14 mouse cellular contexts compared by ENCODE assay signal in the genomic region with DNA sequence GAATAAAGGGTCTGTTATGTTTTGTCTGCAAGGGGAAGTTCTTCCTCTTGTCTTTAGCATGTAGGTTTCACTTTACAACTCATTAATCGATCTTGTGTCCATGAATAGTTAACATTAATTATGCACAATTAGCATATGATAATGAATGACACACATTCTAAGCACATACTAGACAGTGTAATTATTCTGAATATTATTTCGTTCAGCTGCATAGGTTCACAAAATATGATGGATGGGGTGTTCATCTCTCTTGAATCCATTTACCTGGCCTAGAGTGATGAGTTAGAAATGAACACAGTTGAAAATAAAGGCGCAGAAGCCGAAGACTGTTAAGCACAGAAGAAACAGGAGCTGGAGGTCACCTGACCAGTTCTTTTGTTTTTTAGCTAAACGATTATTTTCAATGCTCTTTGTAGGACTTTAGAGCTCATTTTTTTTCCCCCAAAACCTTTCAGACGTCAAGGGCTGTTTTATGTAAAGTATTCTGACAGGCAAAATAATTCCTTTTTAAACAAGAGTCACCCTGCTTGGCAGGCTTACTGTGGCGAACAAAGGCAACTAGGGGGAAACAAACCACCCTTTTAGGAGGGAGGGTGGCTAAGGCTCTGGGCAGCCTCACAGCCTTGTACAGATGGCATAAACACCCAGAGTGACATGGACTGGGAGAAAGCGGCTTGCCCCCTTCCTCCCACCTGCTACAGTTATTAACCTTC.
DNase-seq lines count a peak whose midpoint lies in the region; ATAC-seq and TF ChIP-seq lines count a peak whose summit lies in the region.
"Had no signal": no experiment of that assay in that cellular context is flagged by ENCODE, and none has a peak within 500 bp of the region (broad histone marks: within the 10 kb centered on the region; RNA-seq: fewer than 3 reads in every experiment).

No protein-coding gene starts in this region.

- no peak for TF ChIP-seq CTCF in hindbrain, postnatal 0 days (IDR thresholded peaks at IDR 0.05; ENCODE audit: low read depth)

- H3K9me3 ChIP-seq in neural tube, embryonic 11.5 days (ENCODE audit: control insufficient read depth, low read length): no peaks in the 10 kb centered on the region
- H3K9me3 ChIP-seq in neural tube, embryonic 15.5 days (replicated peaks): no peaks in the 10 kb centered on the region
- H3K9me3 ChIP-seq in forebrain, embryonic 12.5 days: no peaks in the 10 kb centered on the region
- no peaks in the 10 kb centered on the region for H3K9me3 ChIP-seq in hindbrain, postnatal 0 days (ENCODE audit: low read length)
- no peaks in the 10 kb centered on the region for H3K9me3 ChIP-seq in stomach, embryonic 16.5 days (replicated peaks; ENCODE audit: control insufficient read depth, low read length)
- H3K9me3 ChIP-seq: liver, embryonic 13.5 days had no signal

- H3K4me3 ChIP-seq in neural tube, embryonic 11.5 days (ENCODE audit: low read depth, low read length): no peak overlapping the region
- H3K4me3 ChIP-seq in neural tube, embryonic 15.5 days (replicated peaks): no peak overlapping the region
- no peak overlapping the region for H3K4me3 ChIP-seq in forebrain, embryonic 12.5 days (replicated peaks)
- no peak overlapping the region for H3K4me3 ChIP-seq in hindbrain, postnatal 0 days (ENCODE audit: low read length)
- H3K4me3 ChIP-seq in stomach, embryonic 16.5 days (replicated peaks; ENCODE audit: low read length): no peak overlapping the region
- H3K4me3 ChIP-seq: liver, embryonic 13.5 days had no signal

- no peak overlapping the region for H3K27ac ChIP-seq in neural tube, embryonic 11.5 days (ENCODE audit: low read depth, low read length)
- no peak overlapping the region for H3K27ac ChIP-seq in neural tube, embryonic 15.5 days (replicated peaks)
- peak overlapping the region; percentile 58 for H3K27ac ChIP-seq in forebrain, embryonic 12.5 days
- H3K27ac ChIP-seq in hindbrain, postnatal 0 days: no peak overlapping the region
- H3K27ac ChIP-seq in stomach, embryonic 16.5 days (ENCODE audit: low read length): peak overlapping the region; percentile 42
- H3K27ac ChIP-seq: liver, embryonic 13.5 days had no signal

- H3K36me3 ChIP-seq in neural tube, embryonic 11.5 days (ENCODE audit: control insufficient read depth, insufficient read depth, low read length): no peaks in the 10 kb centered on the region
- H3K36me3 ChIP-seq in neural tube, embryonic 15.5 days: no peaks in the 10 kb centered on the region
- H3K36me3 ChIP-seq in forebrain, embryonic 12.5 days (replicated peaks): no peaks in the 10 kb centered on the region
- H3K36me3 ChIP-seq in hindbrain, postnatal 0 days (ENCODE audit: insufficient read depth, low read length): no peaks in the 10 kb centered on the region
- H3K36me3 ChIP-seq in stomach, embryonic 16.5 days (ENCODE audit: control insufficient read depth, insufficient read depth, low read length): no peaks in the 10 kb centered on the region
- H3K36me3 ChIP-seq: liver, embryonic 13.5 days had no signal

- ATAC-seq in neural tube, embryonic 11.5 days (ENCODE audit: insufficient read depth, low FRiP score, low TSS enrichment): no peak
- ATAC-seq in neural tube, embryonic 15.5 days (ENCODE audit: low FRiP score): no peak; the same call in 1 of the 2 replicates
- peak; percentile 84 for ATAC-seq in forebrain, embryonic 12.5 days (ENCODE audit: low FRiP score)
- no peak for ATAC-seq in hindbrain, postnatal 0 days
- peak; percentile 68; the same call in 1 of the 2 replicates for ATAC-seq in stomach, embryonic 16.5 days (ENCODE audit: insufficient read depth, low FRiP score)
- ATAC-seq: CD4-positive, CD25-positive, alpha-beta regulatory T cell, adult 4 months had no signal

- no peaks in the 10 kb centered on the region for H3K4me1 ChIP-seq in neural tube, embryonic 11.5 days (ENCODE audit: control insufficient read depth, insufficient read depth, low read length)
- peaks cover 11% of the 10 kb centered on the region; the same call in 1 of the 2 replicates for H3K4me1 ChIP-seq in neural tube, embryonic 15.5 days
- H3K4me1 ChIP-seq in forebrain, embryonic 12.5 days: peaks cover 21% of the 10 kb centered on the region
- peaks cover 9% of the 10 kb centered on the region; the same call in 1 of the 2 replicates for H3K4me1 ChIP-seq in hindbrain, postnatal 0 days (ENCODE audit: insufficient read depth, low read length)
- H3K4me1 ChIP-seq in stomach, embryonic 16.5 days (ENCODE audit: control insufficient read depth, insufficient read depth, low read length): peaks cover 13% of the 10 kb centered on the region
- H3K4me1 ChIP-seq: liver, embryonic 13.5 days had no signal

- no peak for DNase-seq in neural tube, embryonic 11.5 days (ENCODE audit: low spot score)
- DNase-seq in hindbrain, postnatal 0 days (ENCODE audit: low spot score): peak; percentile 20
- no peak for DNase-seq in lung, postnatal 36 days
- no peak for DNase-seq in heart, adult 18-20 months
- no peak for DNase-seq in lung, postnatal 4 days
- DNase-seq: adrenal gland, postnatal 36 days; cerebellum, adult 18-20 months; heart, postnatal 36 days; liver, embryonic 13.5 days; right cerebral cortex, postnatal 4 days had no signal

- H3K4me2 ChIP-seq in neural tube, embryonic 11.5 days (ENCODE audit: low read depth): no peak overlapping the region
- H3K4me2 ChIP-seq in neural tube, embryonic 15.5 days: no peak overlapping the region; the same call in 1 of the 2 replicates
- H3K4me2 ChIP-seq in forebrain, embryonic 12.5 days: peak overlapping the region; percentile 36
- H3K4me2 ChIP-seq in hindbrain, postnatal 0 days (ENCODE audit: low read depth, low read length): peak overlapping the region; percentile 21; the same call in 1 of the 2 replicates
- 0 out of 2 replicates have a peak overlapping the region, but pooled peaks have one; percentile 9 for H3K4me2 ChIP-seq in stomach, embryonic 16.5 days (ENCODE audit: low read depth, low read length)
- H3K4me2 ChIP-seq: liver, embryonic 13.5 days had no signal

- H3K27me3 ChIP-seq in neural tube, embryonic 11.5 days (ENCODE audit: control insufficient read depth, insufficient read depth, low read length): no peaks in the 10 kb centered on the region
- H3K27me3 ChIP-seq in neural tube, embryonic 15.5 days (replicated peaks): no peaks in the 10 kb centered on the region
- H3K27me3 ChIP-seq in forebrain, embryonic 12.5 days: peaks cover 12% of the 10 kb centered on the region
- H3K27me3 ChIP-seq in hindbrain, postnatal 0 days (ENCODE audit: insufficient read depth, low read length): no peaks in the 10 kb centered on the region
- no peaks in the 10 kb centered on the region for H3K27me3 ChIP-seq in stomach, embryonic 16.5 days (ENCODE audit: control insufficient read depth, insufficient read depth, low read length)
- H3K27me3 ChIP-seq: liver, embryonic 13.5 days had no signal

- 61% methylated on average over 8 of the region's 8 CpGs for WGBS in neural tube, embryonic 11.5 days
- 28% methylated on average over 8 of the region's 8 CpGs for WGBS in neural tube, embryonic 15.5 days
- WGBS in forebrain, embryonic 12.5 days: 12% methylated on average over 8 of the region's 8 CpGs
- 18% methylated on average over 8 of the region's 8 CpGs for WGBS in hindbrain, postnatal 0 days
- WGBS in stomach, embryonic 16.5 days: 31% methylated on average over 8 of the region's 8 CpGs

- H3K9ac ChIP-seq in neural tube, embryonic 11.5 days (ENCODE audit: low read length): peak overlapping the region; percentile 14; the same call in 1 of the 2 replicates
- no peak overlapping the region for H3K9ac ChIP-seq in neural tube, embryonic 15.5 days (replicated peaks)
- H3K9ac ChIP-seq in forebrain, embryonic 12.5 days: no peak overlapping the region
- H3K9ac ChIP-seq in hindbrain, postnatal 0 days (replicated peaks; ENCODE audit: low read length): no peak overlapping the region
- no peak overlapping the region for H3K9ac ChIP-seq in stomach, embryonic 16.5 days (ENCODE audit: low read length)
- H3K9ac ChIP-seq: liver, embryonic 13.5 days had no signal

Comparison
In these comparisons a context has a peak if more than half of its experiments do, and no peak if none do; other contexts are left out.
1. ATAC-seq: peak in forebrain, embryonic 12.5 days (single experiment) and stomach, embryonic 16.5 days (single experiment); none in neural tube, embryonic 11.5 days (single experiment), neural tube, embryonic 15.5 days (single experiment) and hindbrain, postnatal 0 days (single experiment).
2. H3K27ac ChIP-seq: peak in forebrain, embryonic 12.5 days (single experiment) and stomach, embryonic 16.5 days (single experiment); none in neural tube, embryonic 11.5 days (single experiment), neural tube, embryonic 15.5 days (single experiment) and hindbrain, postnatal 0 days (single experiment).
3. H3K4me2 ChIP-seq: peak in forebrain, embryonic 12.5 days (single experiment), hindbrain, postnatal 0 days (single experiment) and stomach, embryonic 16.5 days (single experiment); none in neural tube, embryonic 11.5 days (single experiment) and neural tube, embryonic 15.5 days (single experiment).